Mouse (Mus musculus): ENCODE data around the gene Zcchc4.

Gene Zcchc4

DNA sequence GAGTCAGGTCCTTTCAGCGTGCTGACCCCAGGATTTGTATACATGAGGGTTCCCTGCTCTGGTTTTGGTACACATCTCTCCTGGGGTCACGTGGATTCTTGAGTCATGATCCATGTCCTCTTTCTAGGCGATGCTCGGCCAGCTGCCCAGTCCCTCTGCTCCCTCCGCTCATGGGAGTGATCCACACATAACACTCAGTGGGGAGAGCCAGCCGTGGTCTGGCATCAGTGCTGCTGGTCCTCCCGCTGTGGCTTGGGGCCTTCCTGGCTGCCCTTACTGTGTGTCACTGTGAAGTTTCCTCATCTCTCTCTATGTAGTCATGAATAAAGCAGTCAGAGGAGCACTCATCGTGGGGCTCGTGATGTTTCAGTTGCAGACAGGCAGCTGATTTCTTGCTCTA, 18.9 kb downstream of the Zcchc4 start:
- no peak for DNase-seq (ENCODE audit: extremely low spot score)

DNA sequence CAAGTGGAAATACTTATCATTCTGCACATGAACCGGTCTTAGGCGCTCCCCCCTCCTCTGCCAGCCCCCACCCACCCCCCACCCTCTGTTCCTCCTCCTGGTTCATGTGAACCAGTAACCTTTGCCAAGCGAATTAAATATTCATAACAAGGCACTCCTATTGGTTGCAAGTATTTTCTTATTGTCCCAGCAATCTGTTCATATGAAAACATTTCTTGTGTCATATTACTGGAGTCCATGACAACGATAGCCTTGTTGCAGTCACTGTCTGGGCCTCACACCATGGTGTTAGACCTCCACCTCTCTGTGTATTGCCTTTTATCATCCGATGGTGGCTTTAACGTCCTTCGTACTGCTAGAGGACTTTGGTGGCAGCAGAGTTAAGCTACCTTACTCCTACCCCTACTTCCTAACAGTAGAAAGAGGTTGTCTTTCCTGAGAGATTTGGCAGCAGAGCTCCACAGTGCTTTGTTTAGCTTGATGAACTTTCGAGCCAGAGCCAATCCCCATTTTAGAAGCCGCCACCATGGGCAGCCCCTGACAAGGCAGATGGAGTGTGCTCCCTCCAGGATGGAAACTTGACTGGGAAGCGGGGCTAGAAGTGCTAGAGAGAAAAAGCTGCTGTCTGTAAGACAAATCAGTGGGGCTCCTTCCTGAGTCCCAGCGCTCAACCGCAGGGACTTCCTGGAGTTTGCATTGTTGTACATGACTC, 24.2 kb downstream of the Zcchc4 start:
- DNase-seq (ENCODE audit: extremely low spot score): no peak

- no peak for DNase-seq (ENCODE audit: extremely low spot score)
Observed at GRCm38 (mm10) chr5:52805801-52806200, 30.6 kb downstream of the Zcchc4 start.

- DNase-seq (ENCODE audit: extremely low spot score): no peak
Observed at GRCm38 (mm10) chr5:52806349-52806748, 31.1 kb downstream of the Zcchc4 start.

DNA sequence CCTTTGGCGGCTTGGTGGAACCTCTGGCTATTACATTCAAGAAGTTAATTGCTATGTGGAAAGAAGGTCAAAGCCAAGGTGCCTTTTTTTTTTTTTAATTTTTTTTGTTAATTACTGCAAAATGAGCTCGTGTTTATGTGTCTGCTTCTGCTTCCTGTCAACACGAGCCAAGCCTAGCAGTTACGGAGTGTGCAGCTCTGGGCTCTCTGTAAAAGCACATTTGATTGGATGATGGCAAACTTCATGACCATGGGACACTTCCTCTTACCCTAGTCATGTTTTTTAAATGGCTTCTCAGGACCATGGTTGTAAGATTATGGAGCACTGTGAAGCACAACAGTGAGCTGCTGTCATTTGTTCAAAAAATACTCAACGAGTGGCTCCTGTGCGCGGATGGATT, 31.8 kb downstream of the Zcchc4 start:
- DNase-seq (ENCODE audit: extremely low spot score): no peak

- DNase-seq (ENCODE audit: extremely low spot score): no peak
Observed at GRCm38 (mm10) chr5:52810446-52810845, 35.2 kb downstream of the Zcchc4 start.

- DNase-seq (ENCODE audit: extremely low spot score): no peak
Observed at GRCm38 (mm10) chr5:52811056-52811455, 35.8 kb downstream of the Zcchc4 start.

DNA sequence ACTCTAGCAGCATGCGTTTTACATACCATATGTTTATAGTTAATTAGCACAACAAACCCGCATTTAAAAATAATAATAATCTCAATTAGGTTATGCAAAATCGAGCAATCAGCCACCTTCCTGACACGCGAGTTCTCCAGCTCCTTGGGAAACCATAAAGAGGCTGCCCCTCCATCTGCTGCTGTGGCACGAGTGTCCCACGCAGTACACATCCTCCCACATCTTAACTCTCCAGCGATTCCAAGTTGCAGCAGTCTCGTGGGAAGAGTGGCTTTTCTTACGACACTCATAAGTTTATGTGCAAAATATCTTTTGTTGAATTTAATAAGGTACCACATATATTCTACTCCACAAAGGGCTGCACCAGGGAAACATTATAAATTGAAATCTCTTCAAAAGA, 37.2 kb downstream of the Zcchc4 start:
- no peak for DNase-seq (ENCODE audit: extremely low spot score)

GRCm38 (mm10) chr5:52813312-52813711, 38.1 kb downstream of the Zcchc4 start:
- no peak for DNase-seq (ENCODE audit: extremely low spot score)

GRCm38 (mm10) chr5:52818676-52819075, 43.5 kb downstream of the Zcchc4 start:
- DNase-seq (ENCODE audit: extremely low spot score): no peak

- DNase-seq (ENCODE audit: extremely low spot score): peak; percentile 42
Observed at GRCm38 (mm10) chr5:52821691-52822090, 46.5 kb downstream of the Zcchc4 start.

GRCm38 (mm10) chr5:52827923-52828322, 52.7 kb downstream of the Zcchc4 start:
- DNase-seq (ENCODE audit: extremely low spot score): no peak

DNA sequence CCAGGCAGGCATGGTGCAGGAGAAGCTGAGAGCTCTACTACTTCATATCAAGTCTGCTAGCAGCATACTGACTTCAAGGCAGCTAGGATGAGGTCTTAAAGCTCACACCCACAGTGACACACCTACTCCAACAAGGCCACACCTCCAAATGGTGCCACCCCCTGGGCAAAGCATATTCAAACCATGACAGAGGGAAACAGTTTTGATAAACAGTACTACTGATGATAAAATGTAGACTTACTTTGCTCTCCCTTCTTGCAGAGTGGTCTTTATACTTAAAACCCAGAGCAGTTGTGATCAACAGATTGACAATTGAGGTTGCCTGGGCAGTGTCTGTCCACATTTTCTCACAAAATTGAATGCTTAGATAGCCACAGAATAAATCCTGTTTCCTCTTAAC, 57.8 kb downstream of the Zcchc4 start:
- peak; percentile 5 for DNase-seq (ENCODE audit: extremely low spot score)

- DNase-seq (ENCODE audit: extremely low spot score): peak; percentile 100
Observed at GRCm38 (mm10) chr5:52833761-52834274, 58.6 kb downstream of the Zcchc4 start, which contains the start of gene Anapc4. Gene Anapc4 (plus strand): TSS chr5:52834012.

DNA sequence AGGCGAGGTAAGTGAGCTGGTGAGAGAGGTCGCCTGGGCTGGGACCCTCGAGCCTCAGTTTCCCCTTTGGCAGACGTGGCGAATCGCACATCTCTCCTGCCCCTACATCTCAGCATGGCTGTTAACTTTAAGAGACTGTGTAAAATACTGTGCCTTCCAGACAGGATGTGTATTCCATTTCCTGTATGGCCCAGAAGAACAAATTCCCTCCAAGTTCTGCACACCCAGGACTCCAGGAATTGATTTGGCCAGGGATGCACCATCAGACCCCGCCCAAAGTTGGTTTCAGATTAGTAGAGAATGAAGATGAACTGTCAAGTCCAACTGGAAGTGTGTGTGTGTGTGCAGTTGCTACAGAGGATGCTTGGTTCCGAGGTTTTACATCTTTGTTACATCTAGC, 59.2 kb downstream of the Zcchc4 start:
- no peak for DNase-seq (ENCODE audit: extremely low spot score)

GRCm38 (mm10) chr5:52844319-52844718, 69.1 kb downstream of the Zcchc4 start:
- DNase-seq (ENCODE audit: extremely low spot score): no peak

DNA sequence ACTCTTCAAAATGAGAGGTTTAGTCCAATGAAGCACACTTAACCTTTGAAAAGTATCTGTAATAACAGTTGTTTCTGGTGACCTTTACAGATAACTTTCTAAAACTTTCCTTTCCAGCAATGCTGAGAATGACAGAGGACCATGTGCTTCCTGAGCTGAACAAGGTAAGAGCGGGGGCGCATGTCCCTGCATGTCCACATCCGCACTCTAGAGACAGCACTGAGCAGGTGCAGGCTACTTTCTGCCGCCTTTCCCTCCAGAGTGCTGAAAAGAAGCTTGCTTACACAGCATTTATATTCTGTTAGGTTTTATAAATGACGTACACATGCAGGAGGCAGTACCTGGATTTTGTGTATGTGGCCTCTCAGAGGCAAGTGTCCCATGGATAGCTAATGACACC, 80.5 kb downstream of the Zcchc4 start:
- no peak for DNase-seq (ENCODE audit: extremely low spot score)

DNA sequence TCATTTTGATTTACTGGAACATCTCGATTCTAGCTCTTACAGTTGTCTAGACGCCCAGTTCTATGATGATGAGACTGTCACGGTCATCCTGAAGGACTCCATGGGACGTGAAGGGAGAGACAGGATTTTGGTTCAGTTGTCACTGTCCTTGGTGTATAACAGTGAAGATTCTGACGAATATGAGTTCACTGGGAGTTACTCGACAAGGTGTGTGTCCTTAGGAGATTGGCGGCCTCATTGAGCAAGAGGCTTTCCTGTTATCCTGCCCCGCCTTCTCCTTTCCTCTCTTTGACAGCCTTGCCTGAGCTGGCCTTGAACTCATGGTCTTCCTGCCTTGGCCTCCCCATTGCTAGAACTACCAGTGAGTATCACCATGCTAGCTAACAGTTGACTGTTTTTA, 89.2 kb downstream of the Zcchc4 start:
- DNase-seq (ENCODE audit: extremely low spot score): no peak

GRCm38 (mm10) chr5:52865825-52866224, 90.6 kb downstream of the Zcchc4 start:
- no peak for DNase-seq (ENCODE audit: extremely low spot score)

DNA sequence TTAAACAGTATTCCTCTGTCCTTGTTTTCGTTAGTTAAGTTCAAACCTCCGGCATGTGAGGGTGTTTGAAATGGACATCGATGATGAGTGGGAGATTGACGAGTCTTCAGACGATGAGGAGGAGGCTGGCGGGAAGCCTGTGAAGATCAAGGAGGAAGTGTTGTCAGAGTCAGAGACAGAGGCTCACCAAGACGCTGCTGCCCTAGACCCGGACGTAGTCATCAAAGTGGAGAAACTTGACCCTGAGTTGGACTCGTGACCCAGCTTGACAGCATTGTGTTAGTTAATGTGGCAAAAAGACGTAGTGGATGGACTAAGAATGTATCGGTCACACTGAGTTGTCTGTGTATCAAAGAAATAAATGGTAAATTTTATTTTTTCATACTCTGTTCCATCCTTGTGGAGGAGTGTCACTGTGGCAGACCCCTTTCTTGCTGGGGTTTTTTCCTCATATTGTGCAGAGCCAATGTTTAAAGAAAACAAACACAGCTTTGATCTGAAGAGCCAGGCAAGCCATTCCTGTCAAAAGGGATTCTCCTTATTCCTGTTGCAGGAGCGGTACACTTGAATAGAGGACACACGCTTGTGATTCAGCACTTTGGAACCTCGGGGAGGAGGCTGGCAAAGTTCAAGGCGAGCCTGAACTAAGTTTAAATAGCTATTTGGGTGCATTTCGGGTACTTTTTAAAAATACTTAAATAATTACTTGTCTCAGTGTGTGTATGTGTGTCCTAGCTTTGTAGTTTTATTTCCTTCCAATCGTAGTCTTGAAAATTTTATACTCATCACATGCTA, 91.3 kb downstream of the Zcchc4 start:
- DNase-seq (ENCODE audit: extremely low spot score): no peak

GRCm38 (mm10) chr5:52868918-52869703, 93.9 kb downstream of the Zcchc4 start:
- DNase-seq (ENCODE audit: extremely low spot score): no peak

GRCm38 (mm10) chr5:52871461-52871860, 96.3 kb downstream of the Zcchc4 start:
- no peak for DNase-seq (ENCODE audit: extremely low spot score)
